Mouse (Mus musculus) c-Kit-positive CD71-negative TER-119-negative erythroid progenitor cells, embryonic 14.5 days (primary cell): ENCODE results near the gene 9630041A04Rik.

ENCODE experiments used
- DNase-seq: peaks from one replicate; pipeline ENCODE4 v3.0.0-alpha.2; 2013; ENCODE audit warnings: low read depth

Gene 9630041A04Rik

DNA sequence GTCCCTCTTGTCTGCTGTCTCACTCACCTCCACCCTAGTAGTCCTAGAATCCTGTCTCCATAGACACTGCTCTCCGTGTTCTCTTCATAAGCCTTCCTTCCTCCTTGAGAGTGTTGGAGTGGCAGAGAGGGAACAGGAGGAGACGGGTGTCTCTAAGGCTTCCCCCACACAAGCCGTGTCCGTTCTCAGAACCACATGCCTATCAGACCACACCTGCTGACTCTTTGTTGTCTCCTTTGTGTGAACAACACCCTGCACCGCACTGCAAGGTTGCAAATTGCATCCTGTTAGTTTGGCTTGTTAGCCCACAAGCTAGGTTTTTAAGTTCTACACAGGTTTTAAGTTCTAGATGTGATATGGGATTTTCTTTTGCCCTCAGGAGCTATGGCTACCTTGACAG is 57.7 kb downstream of the 9630041A04Rik start:
- DNase-seq, result no peak

DNA sequence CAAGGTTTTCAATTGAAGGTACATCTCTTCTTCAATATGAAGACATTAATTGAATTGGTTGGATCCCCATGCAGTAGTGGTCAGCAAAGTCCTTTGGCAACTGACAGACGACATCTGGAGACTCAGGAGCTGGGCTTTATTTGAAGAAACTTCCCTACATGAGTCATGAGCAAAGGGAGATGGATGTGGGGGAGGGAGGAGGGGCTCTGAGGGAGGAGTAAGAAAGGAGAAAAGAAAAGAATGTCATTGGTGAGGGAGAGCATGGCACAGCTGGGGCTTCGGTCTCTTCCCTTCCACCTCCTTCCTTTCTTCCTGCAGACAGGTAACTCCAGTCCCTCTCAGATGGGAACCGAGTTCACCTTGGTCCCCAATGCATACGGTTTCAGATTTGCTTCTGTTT is 61.2 kb downstream of the 9630041A04Rik start:
- no peak for DNase-seq

DNA sequence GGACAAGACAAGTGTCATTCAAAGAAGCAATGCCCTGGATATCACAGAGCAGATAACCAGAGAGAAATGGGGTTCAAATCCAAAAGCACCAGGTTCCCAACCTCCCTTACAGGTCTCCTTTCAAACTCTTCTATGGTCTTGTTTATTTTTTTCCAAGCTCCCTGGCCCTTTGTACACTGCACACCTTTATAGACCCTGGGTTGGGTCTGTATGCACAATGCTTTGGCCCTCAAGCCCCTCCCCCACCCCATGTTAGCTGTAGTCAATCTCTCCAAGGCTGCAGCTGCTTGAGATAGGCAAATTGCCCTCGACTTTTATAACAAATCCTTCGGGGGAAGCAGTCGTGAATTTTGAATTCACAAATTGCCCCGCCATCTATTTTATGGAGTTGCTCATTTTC is 63.2 kb downstream of the 9630041A04Rik start:
- no peak for DNase-seq

DNA sequence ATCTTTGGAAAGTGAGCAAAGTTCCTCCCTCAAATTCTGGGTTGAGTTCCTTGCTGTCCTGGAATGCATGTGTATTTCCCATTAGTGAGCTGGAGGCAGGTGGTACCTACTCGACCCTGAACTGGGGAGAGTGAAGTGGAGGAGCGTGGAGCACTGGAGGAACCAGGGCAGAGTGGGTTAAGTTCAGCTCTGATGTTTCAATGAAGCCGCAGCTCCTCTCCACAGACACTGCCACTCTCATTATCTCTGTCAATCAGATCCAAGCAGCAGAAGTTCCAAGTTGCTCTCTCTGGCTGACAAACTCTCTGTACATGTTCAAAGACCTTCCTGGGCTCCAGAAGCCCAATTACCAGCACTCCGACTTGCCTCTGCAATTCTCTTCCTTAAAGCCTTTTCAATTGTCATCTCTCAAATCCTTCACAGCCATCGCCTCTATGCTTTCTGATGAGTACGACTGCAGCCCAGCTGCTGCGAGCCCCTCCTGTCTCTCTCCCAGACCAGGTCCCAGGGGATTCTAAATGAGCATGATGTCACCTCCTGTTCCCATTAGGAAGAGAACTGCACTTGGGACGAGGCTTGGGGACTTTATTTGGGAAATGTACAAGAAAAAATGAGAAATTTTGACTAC is 72.4 kb downstream of the 9630041A04Rik start:
- DNase-seq, result no peak

DNA sequence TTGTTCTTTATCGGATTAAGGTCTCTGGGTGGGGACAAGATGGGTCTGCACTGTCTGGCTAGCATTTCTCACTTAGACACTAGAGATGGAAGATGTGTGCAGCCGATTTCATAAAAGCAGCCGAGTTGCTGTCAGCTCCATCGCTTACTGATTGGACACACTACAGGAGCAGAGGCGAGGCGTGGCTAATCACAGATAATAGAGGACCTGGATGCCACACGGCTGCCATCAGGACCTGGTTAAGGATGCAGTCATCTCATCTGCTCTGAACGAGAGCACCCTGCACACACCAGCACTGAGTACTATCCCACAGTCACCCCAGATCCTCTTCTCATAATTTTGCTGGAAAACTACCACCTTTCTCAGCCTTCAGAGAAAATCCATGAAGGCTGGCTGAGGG is 73.2 kb downstream of the 9630041A04Rik start:
- no peak for DNase-seq

DNA sequence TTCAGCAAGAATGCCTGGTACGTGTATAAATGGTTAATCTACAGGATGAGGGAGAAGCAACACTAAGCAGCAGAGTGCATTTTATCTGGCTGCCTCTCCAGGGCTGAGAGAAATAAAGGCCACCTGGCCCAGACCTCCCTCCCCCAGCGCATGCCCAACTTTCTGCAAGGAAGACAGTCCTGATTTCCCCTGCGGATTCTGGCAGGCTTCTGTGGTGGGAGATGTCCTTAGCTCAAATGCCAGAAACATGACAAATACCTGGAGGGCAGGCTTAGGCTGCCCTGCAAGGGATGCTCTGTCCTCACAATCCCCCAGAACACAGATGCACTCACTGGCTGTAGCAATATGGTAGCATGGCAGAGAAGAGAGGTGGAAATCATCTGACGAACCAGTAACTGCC is 76.4 kb downstream of the 9630041A04Rik start:
- no peak for DNase-seq

DNA sequence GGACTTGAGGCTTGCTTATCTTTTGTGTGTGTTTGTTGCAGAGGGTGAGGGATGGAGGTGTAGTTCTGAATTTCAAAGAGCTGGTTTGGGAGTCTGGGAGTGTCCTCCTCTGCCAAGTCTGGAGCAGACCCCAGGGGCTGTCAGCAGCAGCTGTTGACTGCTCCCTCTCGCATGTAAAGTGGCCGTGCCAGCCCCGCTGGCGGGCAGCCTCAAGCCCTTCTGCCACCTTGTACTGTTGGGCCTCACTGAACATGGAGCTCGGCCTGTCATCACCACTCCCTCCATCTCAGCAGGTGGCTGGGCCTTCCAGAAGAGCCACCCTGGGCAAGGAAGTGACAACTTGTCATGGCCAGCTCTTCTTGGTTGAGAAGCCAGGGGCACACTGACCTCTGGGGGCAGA is 77.4 kb downstream of the 9630041A04Rik start:
- no peak for DNase-seq

DNA sequence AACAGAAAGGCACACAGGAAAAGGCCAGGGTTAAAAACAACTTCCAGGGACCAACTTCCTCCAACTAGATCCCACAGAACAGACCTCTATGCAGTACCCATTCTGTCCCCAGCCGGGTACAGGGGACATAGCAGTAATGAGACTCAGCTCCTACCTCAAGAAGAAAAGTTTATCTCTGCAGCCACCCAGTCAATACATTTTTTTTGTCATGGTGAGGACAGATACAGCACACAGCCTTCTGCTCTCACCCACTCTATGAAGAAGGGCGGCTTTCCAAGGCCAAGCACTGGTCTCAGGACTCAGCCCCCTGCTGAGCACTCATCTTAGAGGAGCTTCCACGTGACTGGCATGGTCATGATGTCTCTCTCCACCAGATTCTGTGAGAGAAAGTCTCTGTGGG is 78.5 kb downstream of the 9630041A04Rik start:
- no peak for DNase-seq

DNA sequence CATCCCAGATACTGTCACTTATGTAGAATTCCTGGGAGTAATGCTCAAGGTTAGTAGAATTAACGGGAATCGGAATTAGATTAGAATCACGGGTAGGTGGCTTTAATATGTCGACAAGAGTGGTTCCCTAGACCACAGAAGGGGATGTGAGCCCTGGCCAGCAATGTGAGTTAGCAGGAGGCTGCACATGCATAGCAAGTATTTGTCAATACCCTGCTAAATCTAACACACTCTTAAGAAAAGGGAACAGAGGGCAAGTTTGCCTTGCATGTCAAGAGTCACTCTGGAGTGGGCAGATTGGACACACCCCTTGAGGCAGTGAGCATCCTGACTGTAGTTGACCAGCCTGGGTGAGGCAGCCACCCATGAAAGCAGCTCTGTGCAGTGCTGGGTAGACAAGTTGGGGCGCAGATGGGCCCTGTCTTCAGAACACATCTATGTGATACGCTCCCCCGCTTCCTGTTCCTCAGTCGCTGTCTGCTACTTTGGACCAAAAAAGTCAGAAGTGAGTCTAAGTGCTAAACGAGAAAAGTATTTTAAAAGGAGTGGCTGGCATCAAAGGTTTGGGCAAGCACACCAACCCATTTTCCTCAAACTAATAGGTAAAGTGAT is 80.5 kb downstream of the 9630041A04Rik start:
- no peak for DNase-seq

DNA sequence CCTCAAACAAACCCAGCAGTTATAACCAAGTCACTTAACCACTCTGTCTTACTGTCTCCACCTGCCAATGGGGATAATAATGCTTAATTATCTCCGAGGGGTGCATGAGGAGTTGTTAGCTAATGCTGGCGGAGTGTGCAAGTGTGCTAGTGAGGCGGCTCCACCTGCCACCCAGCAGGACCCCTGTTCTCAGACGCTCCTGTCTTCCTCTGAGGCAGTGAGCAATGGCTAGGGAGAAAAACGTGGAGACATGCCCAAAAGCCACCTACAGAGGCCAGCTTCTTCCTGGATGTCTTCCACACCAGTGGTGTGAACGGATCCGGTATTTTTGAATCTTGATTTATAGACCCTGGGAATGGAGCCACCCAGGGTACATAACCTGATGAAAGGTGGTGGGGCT is 83.7 kb downstream of the 9630041A04Rik start:
- no peak for DNase-seq

DNA sequence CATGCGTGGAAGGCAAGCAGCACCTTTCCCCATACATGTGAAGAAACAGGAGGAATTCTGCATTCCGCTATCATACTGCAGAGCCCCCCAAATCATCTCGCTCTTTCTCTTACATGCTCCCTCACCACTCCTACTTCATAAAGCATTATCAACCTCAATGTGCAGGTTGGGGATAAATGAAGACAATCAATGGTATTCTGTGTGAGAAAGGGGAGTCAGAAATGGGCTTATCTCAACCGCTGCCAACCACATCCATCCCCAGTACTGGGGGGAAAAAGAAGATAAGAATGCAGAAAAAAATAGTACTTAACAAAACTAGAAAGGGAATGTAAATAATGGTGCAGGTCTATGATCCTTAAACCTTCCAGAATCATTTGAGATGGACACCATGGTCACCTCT is 84.2 kb downstream of the 9630041A04Rik start:
- no peak for DNase-seq

DNA sequence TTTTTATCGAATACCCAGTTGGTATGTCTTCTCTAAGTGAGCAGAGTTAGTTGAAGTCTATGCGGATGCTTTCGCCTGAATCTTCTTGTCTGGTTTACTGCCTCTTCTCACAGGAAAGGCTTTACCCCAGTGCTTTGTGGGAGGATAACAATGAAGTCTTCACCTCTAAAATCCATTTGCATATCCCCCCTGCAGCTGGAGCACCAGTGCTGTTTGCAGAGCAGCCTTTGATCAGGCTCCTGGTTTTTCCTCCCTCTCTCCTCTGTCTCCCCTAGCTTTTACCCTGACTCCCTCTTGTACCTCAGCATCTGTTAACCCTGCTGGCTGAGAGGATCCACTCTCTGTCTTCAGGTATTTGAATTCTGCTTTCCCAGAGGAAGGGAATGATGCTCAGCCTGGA is 88.5 kb downstream of the 9630041A04Rik start:
- DNase-seq, result no peak

DNA sequence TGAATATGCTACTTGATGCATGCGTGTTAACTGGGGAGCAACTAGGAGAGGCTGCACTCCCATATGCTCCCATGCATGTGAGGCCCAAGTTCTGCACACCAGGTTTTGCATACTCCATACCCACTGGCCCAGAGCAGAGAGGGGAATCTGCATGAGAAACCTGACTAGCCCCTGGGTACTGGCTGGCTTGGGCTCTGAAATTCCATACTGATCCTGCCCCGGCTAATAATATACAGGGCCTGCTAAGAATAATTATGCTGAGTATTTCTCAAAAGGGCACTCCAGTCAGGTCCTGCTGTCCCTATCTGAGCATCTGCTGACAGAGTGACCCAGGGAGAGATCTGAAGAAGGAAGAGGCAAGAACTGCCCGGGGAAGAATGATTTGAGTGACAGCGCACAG is 92.9 kb downstream of the 9630041A04Rik start:
- DNase-seq, result no peak

DNA sequence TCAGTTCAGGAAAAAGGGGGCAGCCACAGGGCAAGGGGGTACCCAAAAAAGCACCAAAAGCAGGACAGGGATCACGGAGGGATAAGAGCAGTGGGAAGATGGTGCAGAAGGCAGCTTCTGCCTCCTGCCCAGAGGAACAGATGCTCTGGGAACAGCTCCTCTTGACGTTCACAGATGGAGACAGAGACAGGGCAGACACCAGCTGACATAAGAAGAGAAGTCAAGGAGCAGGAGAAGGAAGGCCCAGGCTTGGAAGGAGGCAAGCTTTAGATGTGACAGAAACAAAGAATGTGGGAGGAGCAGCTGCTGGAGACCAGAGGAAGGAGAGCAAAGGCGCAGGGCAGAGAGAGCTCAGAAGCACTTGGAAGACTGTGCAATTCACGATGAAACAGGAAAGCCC is 94.6 kb downstream of the 9630041A04Rik start:
- DNase-seq, result no peak

DNA sequence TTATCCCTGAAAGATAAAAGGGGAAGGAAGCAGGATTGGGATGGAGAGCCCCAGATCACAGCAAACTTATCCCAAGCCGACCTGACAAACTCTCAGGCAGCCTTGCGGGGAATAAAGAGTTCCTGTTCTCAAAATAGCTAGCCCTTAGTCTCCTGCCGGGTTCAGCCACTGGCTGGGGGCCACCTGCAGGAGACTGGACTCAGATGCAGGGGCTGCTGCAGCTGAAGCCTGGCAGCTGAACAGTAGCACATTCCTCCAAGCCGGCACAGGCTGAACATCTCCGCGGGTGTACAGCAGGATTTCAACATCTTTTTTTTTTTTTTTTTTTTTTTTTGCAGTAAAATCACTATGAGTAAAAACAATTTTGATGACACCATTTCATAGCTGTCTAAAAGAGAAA is 110.2 kb downstream of the 9630041A04Rik start:
- DNase-seq, result no peak

DNA sequence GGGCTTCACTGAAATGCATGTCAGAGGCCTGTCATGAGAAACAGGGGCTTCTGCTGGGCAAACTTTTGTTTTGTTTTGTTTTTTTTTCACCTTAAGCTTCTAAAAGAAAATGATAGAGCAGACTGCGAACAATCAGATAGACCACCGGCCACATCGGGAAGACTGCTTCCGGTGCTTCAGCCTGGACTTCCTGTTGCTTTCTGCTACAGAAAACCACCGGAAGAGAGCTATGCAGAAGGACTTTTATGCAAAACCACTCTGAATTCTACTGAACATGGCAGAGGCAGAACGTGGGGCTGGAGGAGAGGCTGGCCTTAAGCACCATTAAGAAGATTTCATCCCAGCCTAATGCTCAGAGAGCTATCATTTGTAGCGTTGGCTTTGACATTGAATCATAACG is 110.7 kb downstream of the 9630041A04Rik start:
- DNase-seq, result no peak

DNA sequence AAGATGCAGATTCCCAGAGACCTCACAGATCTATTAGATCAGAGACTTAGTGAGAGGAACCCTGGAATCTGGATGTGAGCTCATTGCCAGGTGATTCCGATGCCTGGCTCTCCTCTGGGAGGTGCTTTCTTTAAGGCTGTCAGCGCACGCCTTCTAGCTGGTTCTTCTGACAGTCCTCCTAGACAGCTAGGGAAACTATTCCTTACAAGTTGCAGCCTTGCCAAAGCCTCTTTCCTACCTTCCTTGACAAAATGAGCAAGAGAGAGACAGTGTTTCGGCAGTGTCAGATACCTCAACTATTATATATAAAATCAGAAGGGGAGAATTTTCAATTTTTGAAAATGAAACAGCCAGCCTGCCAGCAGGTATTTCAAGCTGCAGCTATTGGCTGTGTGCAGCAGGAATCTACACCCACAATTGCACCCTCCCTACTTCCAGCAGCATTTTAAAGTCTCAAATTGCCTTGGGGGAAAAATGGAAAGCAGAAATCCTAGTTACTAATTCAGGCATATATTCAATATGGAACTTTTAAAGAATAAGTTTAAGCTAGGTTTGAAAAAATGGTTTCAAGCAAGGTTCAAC is 115.3 kb downstream of the 9630041A04Rik start:
- DNase-seq, result no peak

DNA sequence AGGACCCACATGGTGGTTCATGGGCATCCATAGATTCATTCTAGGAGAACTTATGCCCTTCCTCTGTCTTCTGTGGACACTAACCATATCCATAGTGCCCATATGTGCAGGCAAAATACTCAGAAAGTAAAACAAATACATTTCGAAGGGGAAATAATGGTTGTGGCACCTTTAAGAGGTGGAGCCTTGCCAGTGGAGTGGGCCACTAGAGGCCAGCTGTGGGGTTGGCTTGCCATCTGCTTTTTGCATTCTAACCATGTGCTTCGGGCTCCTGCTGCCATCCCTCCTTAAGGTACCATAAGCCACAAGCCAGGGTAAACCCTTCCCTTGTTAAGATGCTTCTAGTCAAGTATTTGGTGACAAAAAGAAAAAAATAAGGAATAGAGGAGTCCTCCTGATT is 119.5 kb downstream of the 9630041A04Rik start:
- DNase-seq, result no peak

DNA sequence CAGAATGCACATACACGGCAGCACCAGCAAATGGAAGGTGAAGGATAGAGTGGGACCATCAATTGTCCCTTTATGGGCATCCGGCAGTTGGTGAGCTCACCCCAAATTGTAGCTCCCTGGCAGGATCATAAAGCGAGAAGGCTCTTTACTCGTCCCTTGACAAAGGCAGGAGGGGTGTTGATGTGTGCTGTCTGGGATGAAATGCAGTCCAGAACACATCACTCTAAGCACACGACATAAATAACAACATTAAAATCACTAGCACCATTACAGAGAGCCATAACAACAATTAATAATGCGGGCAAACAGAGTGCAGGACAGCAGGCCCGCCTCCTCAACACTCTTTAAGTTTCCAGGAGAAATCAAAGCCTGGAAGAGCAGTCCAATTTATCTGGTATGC is 120.7 kb downstream of the 9630041A04Rik start:
- DNase-seq, result no peak

DNA sequence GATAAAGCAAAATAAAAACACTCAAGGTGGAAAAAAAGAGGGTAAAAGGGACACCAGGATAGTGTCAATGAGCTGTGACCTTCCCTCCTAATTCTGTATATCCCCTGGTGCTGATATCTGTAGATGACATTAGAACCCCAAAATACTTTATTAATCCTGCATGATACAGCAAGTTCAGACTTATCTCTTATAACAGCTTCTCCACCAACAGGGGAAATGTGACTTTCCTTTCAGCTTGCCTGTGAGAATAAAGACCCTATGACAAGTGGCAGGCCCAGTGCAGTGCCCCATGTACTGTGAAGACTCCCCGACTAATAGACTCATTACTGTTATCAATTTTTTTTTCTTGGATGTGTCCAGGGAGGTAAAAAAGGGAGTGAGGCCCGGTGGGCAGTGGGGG is 125.3 kb downstream of the 9630041A04Rik start:
- no peak for DNase-seq

DNA sequence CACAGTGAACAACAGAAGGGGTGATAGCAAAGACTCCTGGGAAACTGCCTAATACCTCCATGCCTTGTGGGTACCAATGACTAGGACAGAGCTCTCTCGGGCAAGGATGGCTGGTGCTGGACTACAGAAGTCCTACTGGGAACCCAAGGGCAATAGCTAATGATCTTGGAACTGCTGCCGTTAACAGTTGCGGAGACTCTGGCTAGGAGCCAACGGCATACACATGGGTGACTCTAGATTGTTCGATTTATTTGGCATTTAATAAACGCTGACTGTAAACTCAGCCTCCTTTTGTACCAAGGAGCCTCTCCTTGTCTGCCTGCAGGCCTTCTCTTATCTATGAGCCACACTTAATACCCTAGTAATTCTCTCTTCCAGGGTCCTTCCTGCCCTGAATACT is 128.4 kb downstream of the 9630041A04Rik start:
- DNase-seq, result no peak

DNA sequence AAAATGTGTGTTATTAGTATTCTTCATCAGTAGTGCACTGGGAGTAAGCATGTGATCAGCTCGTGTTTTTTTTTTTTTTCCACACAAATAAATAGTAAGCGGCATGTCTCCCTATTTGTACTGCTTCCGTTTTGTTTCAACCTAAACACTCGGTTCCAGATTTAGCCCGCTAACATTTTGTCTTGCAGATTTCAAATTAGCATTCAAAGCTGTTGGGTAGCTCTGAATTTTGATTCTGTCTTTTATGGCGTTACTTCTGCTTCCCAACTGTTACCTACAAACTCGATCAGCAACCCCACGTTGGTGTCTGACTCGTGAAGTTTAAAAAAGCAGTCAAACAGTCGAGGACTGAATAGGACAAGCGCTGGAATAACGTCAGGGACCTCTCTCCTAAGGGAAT is 129.2 kb downstream of the 9630041A04Rik start:
- no peak for DNase-seq
